Mouse (Mus musculus) kidney, adult 8-10 months (tissue): Measurements from ENCODE around the gene Asxl1.
A peak's percentile ranks its signal among the peaks of the same experiment; 100 is the strongest.

ENCODE experiments used
- DNase-seq, 2 experiments: peaks; one replicate each; pipeline ENCODE4 v3.0.0; 2022

Gene Asxl1

DNA sequence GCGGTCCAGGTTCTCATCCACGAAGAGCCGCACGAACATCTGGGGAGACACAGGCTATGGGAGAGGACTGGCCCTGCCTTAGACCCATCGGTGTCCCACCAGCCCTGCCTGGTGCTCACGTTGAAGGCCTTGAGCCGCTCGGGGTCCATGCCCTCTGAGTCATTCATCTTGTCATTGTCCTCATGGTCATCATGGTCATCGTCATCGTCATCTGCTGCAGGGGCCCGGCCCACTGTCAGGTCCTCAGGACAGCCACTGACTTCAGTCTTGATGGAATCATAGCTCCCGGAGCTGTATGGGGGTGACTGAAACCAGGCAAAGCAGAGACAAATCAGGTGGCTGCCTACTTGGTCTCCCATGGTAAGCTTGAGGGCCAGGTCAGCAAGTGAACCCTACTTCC, 72.2 kb downstream of the Asxl1 start:
- no peak for DNase-seq

- no peak for DNase-seq
Observed at GRCm38 (mm10) chr2:153418381-153418780, 72.8 kb downstream of the Asxl1 start.

DNA sequence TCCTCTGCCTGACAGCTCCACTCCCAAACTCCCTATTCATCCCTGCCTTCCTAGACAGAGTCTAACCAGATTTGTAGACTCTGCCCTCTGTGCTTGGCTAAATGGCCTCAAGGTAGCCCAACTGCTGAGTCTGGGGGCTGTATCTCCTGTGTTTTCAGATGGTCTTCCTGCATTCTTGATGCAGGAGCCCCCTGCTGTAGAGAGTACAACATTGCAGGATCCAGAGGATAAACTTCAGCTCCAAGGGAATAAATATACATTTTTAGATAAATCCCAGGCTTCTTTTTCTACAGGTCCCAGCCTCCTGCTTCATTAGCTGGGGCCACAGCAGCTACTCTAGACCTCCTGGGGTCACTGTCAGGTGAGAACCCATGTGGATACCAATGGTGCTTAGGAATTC, 75.6 kb downstream of the Asxl1 start:
- no peak for DNase-seq

- DNase-seq = peak in 1 of 2 experiments; percentile 31
Observed at GRCm38 (mm10) chr2:153422051-153422450, 76.4 kb downstream of the Asxl1 start.

DNA sequence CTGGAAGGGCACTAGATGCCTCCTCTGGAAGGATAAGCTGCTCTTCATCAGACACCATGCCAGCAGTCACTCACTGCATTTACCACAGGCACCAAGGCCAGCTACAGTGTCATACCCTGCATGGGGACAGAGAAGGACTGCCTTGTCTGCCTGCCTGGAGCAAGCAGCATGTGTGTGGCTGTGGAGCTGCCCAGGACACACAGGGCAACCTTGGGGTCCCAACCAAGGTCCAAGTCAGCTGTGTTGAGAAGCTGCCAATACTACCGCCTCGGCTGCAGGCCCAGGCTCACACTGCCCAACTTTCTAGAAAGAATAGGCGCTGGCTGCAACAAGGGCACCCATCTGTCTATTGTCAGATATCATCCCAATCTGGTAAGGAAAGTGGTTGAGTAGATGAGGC, 77.5 kb downstream of the Asxl1 start:
- no peak for DNase-seq

DNA sequence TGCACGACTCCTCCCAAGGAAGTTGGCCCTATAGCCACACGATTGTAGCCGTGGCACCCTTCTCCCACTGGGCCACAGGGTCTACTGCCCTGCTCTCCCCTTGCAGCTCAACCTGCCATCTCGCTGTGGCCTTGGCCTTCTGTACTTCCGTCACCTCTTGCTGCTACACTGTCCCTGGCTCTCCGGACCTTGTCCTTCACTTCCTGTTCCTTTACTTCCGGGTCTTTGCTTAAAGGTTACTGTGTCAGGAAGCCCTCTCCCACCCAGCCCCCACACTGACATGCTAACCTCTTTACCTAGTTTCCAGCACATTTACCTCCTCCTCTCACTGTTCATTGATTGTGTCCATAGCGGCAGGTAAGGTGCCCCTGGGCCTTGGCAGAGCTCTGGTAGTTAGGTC, 78.9 kb downstream of the Asxl1 start:
- DNase-seq = no peak

- no peak for DNase-seq
Observed at GRCm38 (mm10) chr2:153425124-153425844, 79.7 kb downstream of the Asxl1 start.

GRCm38 (mm10) chr2:153425998-153426670, 80.5 kb downstream of the Asxl1 start:
- DNase-seq = no peak

DNA sequence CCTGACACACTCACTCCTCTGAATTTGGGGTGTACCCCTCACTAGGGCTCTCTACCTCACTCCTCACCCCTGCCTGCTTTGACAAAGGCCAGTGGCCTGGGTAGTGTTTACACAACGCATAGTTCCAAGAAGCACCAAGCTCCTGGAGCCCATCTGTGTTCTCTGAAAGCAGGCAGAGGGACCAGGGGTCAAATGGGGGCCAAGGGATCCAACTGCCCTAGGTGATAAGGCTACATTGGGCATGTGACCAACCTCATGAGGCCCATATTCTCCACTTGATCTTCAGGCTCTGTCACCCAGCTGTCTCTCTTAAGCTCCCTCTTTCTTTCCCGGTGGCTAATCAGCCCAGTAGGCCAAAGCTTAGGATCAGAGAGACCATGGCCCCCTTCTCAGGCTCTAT, 81.3 kb downstream of the Asxl1 start:
- no peak for DNase-seq

DNA sequence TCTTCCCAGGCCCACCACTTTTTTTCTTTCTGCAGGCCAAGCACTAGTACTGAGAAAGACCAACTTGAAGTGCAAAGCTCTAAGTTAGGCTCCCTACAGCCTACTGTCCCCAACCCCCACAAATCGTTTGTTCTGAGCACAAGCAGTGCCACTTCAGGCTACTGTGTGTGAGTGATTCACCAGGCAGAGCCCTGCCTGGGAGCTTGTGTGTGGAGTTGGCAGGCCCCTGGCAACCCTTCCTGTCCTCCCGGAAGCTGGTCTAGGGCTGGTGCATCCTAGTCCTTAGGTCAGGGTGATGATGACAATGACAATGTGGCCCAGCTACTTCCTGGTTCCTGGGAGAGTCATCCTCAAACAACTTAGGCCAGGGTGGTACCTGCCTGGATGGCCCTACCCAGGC, 82.9 kb downstream of the Asxl1 start:
- no peak for DNase-seq

DNA sequence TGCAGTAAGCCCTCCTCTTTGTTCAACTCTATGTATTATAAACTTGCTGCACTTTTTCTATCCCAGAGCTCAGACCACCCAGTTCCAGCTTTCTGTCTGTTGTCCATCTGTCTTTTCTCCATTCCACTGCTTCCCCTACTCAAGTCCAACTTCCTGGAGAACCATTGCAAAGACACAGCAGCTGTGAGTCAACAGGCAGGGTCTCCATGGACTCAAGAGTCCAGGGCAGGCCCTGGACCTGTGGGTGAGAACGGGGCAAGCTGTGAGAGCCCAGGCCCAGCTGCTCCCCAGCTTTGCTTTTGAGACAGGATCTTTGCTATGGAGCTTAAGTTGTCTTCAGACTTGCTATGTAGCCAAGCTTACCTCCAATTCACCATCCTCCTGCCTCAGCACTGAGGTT, 84.9 kb downstream of the Asxl1 start:
- no peak for DNase-seq

DNA sequence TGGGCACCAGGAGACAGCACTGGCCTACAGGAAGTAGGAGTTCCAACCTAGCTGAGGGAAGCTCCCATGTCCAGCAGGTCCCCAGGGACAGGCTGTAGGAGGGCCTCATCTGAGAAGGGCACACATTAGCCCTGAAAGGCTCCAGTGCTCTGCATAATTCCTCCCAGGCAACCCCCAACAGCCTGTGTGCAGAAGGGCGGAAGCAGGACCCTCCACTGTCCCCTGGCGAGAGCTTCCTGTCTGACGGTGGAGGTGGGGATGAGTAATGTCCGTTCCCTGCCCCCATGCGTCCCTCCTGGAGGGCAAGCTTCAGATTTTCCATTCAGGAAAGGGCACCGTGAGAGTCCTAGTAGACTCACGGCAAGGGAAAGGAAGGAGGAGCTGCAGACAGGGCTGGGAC, 86.9 kb downstream of the Asxl1 start:
- DNase-seq = no peak

GRCm38 (mm10) chr2:153433859-153434258, 88.2 kb downstream of the Asxl1 start:
- no peak for DNase-seq

GRCm38 (mm10) chr2:153434880-153435831, 89.5 kb downstream of the Asxl1 start:
- DNase-seq = peak; percentile 85 to 88

- DNase-seq = peak; percentile 77 to 84
Observed at GRCm38 (mm10) chr2:153436641-153437305, 91.1 kb downstream of the Asxl1 start.

DNA sequence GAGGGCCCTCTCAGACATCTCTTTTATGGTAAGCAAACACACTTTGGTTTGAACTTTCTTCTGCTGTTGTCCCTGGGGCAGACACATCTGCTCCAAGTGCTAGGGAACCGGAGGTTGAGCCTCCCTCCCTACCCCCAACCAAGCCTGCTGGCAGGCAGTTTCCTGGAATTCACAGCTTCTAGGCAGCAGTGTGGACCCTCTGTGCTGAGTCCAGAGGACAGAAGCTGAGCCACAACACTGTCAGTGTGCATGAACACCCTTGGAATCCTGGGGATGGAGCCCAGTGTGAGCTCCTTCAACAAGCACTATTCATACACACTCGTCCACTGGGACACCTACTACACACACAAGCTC, 91.7 kb downstream of the Asxl1 start:
- DNase-seq = peak; percentile 64 to 68

DNA sequence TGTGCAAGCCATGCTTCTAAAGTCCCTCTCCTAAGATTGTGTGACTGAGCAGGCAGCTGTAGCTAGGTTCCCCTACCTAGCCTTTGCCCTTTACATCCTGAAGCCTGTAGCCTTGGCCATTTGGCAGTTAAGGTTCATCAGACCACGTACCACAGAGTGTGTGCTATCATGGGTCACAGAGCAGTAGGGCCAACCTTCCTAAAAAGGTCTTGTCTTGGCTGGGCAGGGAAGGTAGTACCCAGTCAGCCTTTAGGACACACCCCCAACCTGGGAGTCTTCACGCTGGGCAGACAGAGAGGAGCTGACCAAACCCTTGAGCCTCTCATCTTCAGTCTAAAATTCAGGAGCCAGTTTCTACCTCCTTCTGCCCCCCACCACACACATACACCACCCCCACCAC, 95.1 kb downstream of the Asxl1 start:
- peak; percentile 45 to 52 for DNase-seq

GRCm38 (mm10) chr2:153441228-153441627, 95.6 kb downstream of the Asxl1 start:
- no peak for DNase-seq

DNA sequence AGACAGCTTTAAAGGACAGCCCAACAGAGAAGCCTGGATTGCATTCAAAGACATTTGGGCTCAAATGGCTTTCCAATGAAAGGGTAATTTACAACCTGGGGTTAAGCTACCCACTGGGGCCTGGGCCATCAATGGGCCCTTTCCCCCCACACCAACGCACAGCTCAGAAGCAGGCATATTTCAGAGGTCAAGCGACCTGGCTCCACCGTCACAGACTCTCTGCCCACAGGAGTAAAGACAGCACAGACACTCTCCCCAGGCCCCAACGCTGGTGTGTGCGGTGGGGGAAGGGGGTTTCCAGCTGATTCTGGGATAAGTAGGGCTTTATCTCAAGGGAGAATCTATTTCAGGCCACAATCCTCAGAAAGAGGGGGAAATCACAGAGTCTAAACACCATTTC, 97.1 kb downstream of the Asxl1 start:
- DNase-seq = no peak

DNA sequence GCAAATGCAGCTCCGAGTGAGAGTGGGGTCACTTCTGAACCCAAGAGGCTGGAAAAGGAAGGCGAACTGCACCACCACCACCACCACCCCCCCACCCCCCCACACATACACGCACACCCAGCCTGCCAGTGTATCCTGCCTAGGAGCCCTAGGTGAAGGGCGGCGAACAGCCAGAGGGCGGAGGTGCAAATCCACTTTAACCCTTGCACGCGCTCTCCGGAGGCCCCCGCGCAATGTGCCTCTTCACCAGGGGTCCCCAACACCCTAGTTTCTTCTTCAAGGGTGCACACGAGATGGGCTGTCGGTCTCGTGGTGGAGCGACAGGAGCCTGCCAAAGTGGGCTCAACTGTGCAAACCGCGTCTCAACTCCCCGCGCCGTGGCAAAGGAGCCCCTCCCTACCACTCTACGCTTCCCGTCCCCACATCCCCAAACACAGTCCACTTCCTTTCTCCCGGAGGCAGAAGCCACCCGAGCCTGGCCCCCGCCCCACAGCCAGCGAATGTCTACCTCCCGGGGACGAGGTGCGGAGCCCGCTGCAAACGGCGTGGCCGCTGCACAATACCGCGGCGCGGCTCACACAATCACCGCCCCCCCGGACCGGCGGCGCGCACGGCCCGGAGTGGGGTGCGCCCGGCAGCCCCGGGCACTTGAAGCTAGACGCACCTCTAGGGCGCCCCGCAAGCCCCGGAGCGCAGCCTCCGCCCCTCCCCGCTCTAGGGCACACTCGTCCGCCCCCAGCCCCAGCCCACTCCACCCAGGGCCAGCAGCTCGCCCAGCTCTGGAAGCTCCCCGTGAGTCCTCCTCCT, 98.0 kb downstream of the Asxl1 start:
- no peak for DNase-seq

GRCm38 (mm10) chr2:153444254-153445136, 98.9 kb downstream of the Asxl1 start:
- DNase-seq = peak; percentile 47 to 60
